Mouse (Mus musculus) leukemia stem cell, adult 10-12 weeks (primary cell): Measurements from ENCODE around the gene Ccl11. TPM values are rescaled to one million over a fixed set of nuclear protein-coding genes. Genes with fewer than 3 reads are reported as not detected.

Experiments
- polyA plus RNA-seq: library from polyadenylated mRNA; stranded (reverse); fragments of >175 nt; gene quantifications from 2 replicates; pipeline ENCODE4 v1.2.3, GENCODE M21; 2012; ENCODE audit warnings: low replicate concordance

Gene Ccl11
- not detected in 2 replicates for polyA plus RNA-seq

GRCm38 (mm10) chr11:82057646-82058045 is at the start of gene Ccl11:
TSS of gene Ccl11 (plus strand) at chr11:82057823.

GRCm38 (mm10) chr11:82035356-82035755 is 22.3 kb upstream of the Ccl11 start, which contains the start of gene Ccl2:
TSS of gene Ccl2 (plus strand) at chr11:82035571.

GRCm38 (mm10) chr11:82038535-82038934 is 19.1 kb upstream of the Ccl11 start, which contains the start of gene Gm17268:
TSS of gene Gm17268 (minus strand) at chr11:82038562.

GRCm38 (mm10) chr11:82045471-82045870 is 12.2 kb upstream of the Ccl11 start, which contains the start of gene Ccl7:
TSS of gene Ccl7 (plus strand) at chr11:82045712.

GRCm38 (mm10) chr11:82101529-82101928 is 43.9 kb downstream of the Ccl11 start, which contains the start of gene Ccl12:
TSS of gene Ccl12 (plus strand) at chr11:82101845.

Other genes with a start within 250 kb of the Ccl11 start
- 0.18 TPM in 1 of 2 replicates, not detected in the other for gene 5530401A14Rik, start 197.2 kb upstream of the Ccl11 start, polyA plus RNA-seq
- 0.12 TPM in 1 of 2 replicates, not detected in the other for gene Asic2, start 89.4 kb upstream of the Ccl11 start, polyA plus RNA-seq
- gene Ccl2, start 22.3 kb upstream of the Ccl11 start, polyA plus RNA-seq: 0.77 TPM in 1 of 2 replicates, not detected in the other
- gene Gm17268, start 19.3 kb upstream of the Ccl11 start, polyA plus RNA-seq: not detected in 2 replicates
- gene Ccl7, start 12.1 kb upstream of the Ccl11 start, polyA plus RNA-seq: not detected in 2 replicates
- gene Ccl12, start 44.0 kb downstream of the Ccl11 start, polyA plus RNA-seq: not detected in 2 replicates
- gene Ccl8, start 57.4 kb downstream of the Ccl11 start, polyA plus RNA-seq: not detected in 2 replicates
- gene Ccl1, start 247.9 kb downstream of the Ccl11 start, polyA plus RNA-seq: not detected in 2 replicates